Mouse (Mus musculus): Measurements from ENCODE around the gene Mrps26. TPM values are rescaled to one million over a fixed set of nuclear protein-coding genes. Genes with fewer than 3 reads are reported as not detected.

Mrps26 gene
- polyA plus RNA-seq, 1 experiment from 2014 or later = 68.0 TPM

- Histone ChIP-seq H3K27me3 (replicated peaks; ENCODE audit: control insufficient read depth, insufficient read depth, low read length) (no peaks in the 10 kb centered on the region), H3K27ac (ENCODE audit: low read depth, low read length) (no peak overlapping the region), H3K9ac (ENCODE audit: low read depth, low read length) (no peak overlapping the region), H3K4me1 (replicated peaks; ENCODE audit: control insufficient read depth, insufficient read depth, low read length) (no peaks in the 10 kb centered on the region), H3K4me2 (replicated peaks; ENCODE audit: low read depth) (no peak overlapping the region), H3K36me3 (ENCODE audit: control insufficient read depth, insufficient read depth) (peaks cover 43% of the 10 kb centered on the region; the same call in 1 of the 2 replicates), H3K4me3 (ENCODE audit: low read depth, low read length) (no peak overlapping the region), H3K9me3 (ENCODE audit: control insufficient read depth) (no peaks in the 10 kb centered on the region)
- ATAC-seq = no peak
- TF ChIP-seq CTCF (IDR thresholded peaks at IDR 0.05; ENCODE audit: low read depth) = peak; percentile 76
- 5% methylated on average over 1 of the region's 1 CpGs for WGBS
These were observed 34.1 kb downstream of the Mrps26 start for GRCm38 (mm10) chr2:130597601-130598010.

DNA sequence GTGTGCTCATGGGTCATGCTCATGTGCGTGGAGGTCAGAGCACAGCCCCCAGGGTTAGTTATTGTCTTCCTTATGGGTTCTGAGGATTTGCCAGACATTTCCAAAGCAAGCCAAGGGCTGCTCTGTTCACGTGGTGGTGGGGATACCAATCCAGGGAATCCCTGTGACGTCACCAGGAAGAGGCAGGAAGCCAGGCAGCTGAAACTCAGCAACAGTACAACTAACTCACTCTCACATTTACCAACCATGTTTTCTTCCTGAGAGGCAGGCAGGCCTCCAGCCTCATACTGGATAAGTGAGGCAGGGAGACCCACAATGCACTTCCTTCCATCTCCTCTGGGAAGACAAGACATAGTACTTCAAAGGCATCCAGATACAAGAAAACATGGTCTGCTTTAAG lies 34.9 kb downstream of the Mrps26 start:
- H3K9ac ChIP-seq (ENCODE audit: low read depth, low read length) = no peak overlapping the region
- no peak overlapping the region for H3K4me3 ChIP-seq (ENCODE audit: low read depth, low read length)
- H3K9me3 ChIP-seq (ENCODE audit: control insufficient read depth) = no peaks in the 10 kb centered on the region
- WGBS = 71% methylated on average over 3 of the region's 3 CpGs
- no peak overlapping the region for H3K27ac ChIP-seq (ENCODE audit: low read depth, low read length)
- ATAC-seq = no peak
- peaks cover 49% of the 10 kb centered on the region; the same call in 1 of the 2 replicates for H3K36me3 ChIP-seq (ENCODE audit: control insufficient read depth, insufficient read depth)
- no peak overlapping the region for H3K4me2 ChIP-seq (replicated peaks; ENCODE audit: low read depth)
- H3K4me1 ChIP-seq (replicated peaks; ENCODE audit: control insufficient read depth, insufficient read depth, low read length) = no peaks in the 10 kb centered on the region
- TF ChIP-seq CTCF (IDR thresholded peaks at IDR 0.05; ENCODE audit: low read depth) = no peak
- H3K27me3 ChIP-seq (replicated peaks; ENCODE audit: control insufficient read depth, insufficient read depth, low read length) = no peaks in the 10 kb centered on the region

DNA sequence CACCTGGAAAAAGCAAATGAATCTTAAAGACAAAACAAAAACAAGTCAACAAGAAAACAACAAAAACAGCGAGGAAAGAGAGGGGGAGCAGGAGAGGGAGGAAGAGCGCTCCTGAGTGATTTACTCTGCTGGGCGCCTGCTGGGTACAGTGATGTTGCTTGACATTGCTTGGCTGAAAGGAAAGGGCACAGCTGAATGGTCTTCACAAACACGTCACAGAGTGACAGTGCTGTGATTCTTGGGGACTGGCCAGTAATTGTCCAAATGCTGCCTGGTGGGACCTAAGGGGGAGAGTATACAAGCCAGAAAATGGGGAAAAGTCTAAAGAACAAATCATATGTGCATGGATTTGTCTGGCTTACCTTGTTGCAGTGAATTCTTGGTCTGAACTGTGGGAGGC lies 38.7 kb downstream of the Mrps26 start:
- H3K4me1 ChIP-seq (replicated peaks; ENCODE audit: control insufficient read depth, insufficient read depth, low read length) = no peaks in the 10 kb centered on the region
- H3K9me3 ChIP-seq (ENCODE audit: control insufficient read depth) = no peaks in the 10 kb centered on the region
- H3K4me2 ChIP-seq (replicated peaks; ENCODE audit: low read depth) = no peak overlapping the region
- no peaks in the 10 kb centered on the region for H3K27me3 ChIP-seq (replicated peaks; ENCODE audit: control insufficient read depth, insufficient read depth, low read length)
- peaks cover 50% of the 10 kb centered on the region for H3K36me3 ChIP-seq (ENCODE audit: control insufficient read depth, insufficient read depth)
- H3K27ac ChIP-seq (ENCODE audit: low read depth, low read length) = no peak overlapping the region
- ATAC-seq = no peak
- WGBS = 89% methylated on average over 4 of the region's 4 CpGs
- no peak overlapping the region for H3K9ac ChIP-seq (ENCODE audit: low read depth, low read length)
- no peak for TF ChIP-seq CTCF (IDR thresholded peaks at IDR 0.05; ENCODE audit: low read depth)
- no peak overlapping the region for H3K4me3 ChIP-seq (ENCODE audit: low read depth, low read length)

DNA sequence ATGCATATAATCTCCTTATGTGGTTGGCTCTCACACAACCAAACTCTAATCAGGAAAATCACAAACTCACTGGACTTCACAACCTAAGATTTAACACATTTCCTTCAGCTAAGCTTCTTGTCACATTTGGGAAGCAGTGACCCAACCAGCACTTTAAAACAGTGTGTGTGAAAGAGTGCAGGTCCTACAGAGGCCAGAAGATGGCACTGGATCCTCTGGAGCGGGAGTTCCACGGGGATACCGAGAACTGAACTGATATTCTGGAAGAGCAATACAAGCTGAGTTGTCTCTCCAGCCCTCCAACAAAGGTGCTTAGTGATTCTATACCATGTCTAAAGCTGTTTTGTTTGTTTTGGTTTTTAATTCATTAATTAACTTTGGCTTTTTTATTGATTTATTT lies 49.5 kb downstream of the Mrps26 start:
- Histone ChIP-seq H3K9me3 (ENCODE audit: control insufficient read depth) (no peaks in the 10 kb centered on the region), H3K9ac (ENCODE audit: low read depth, low read length) (no peak overlapping the region), H3K4me3 (ENCODE audit: low read depth, low read length) (no peak overlapping the region), H3K36me3 (ENCODE audit: control insufficient read depth, insufficient read depth) (peaks cover 8% of the 10 kb centered on the region; the same call in 1 of the 2 replicates), H3K4me2 (replicated peaks; ENCODE audit: low read depth) (no peak overlapping the region), H3K4me1 (replicated peaks; ENCODE audit: control insufficient read depth, insufficient read depth, low read length) (no peaks in the 10 kb centered on the region), H3K27me3 (replicated peaks; ENCODE audit: control insufficient read depth, insufficient read depth, low read length) (no peaks in the 10 kb centered on the region), H3K27ac (ENCODE audit: low read depth, low read length) (no peak overlapping the region)
- ATAC-seq = no peak
- WGBS = 68% methylated on average over 3 of the region's 3 CpGs
- peak; percentile 74 for TF ChIP-seq CTCF (IDR thresholded peaks at IDR 0.05; ENCODE audit: low read depth)

Small RNAs within 50 kb of the gene (microRNA-seq; reads per million reads assigned to microRNA genes)
- gene Gm23876 = not detected

Other genes starting within 250 kb of the Mrps26 start
- 5.2 and 7.8 TPM in 2 replicates for gene Cpxm1, start 166.2 kb upstream of the Mrps26 start, polyA plus RNA-seq (2015; fragmentation: Nextera tagmentation; extraction: Ambion mirVana)
- gene Gm28372, start 158.5 kb upstream of the Mrps26 start, polyA plus RNA-seq (2015; fragmentation: Nextera tagmentation; extraction: Ambion mirVana) = not detected in 2 replicates
- gene 1700020A23Rik, start 158.5 kb upstream of the Mrps26 start, polyA plus RNA-seq (2015; fragmentation: Nextera tagmentation; extraction: Ambion mirVana) = not detected in 2 replicates
- not detected in 2 replicates for gene Tmem239, start 157.3 kb upstream of the Mrps26 start, polyA plus RNA-seq (2015; fragmentation: Nextera tagmentation; extraction: Ambion mirVana)
- gene Vps16, start 139.4 kb upstream of the Mrps26 start, polyA plus RNA-seq (2015; fragmentation: Nextera tagmentation; extraction: Ambion mirVana) = 35.2 and 39.6 TPM in 2 replicates
- 5.3 and 6.1 TPM in 2 replicates for gene Pced1a, start 139.0 kb upstream of the Mrps26 start, polyA plus RNA-seq (2015; fragmentation: Nextera tagmentation; extraction: Ambion mirVana)
- gene Ptpra, start 113.5 kb upstream of the Mrps26 start, polyA plus RNA-seq (2015; fragmentation: Nextera tagmentation; extraction: Ambion mirVana) = 27.4 and 28.2 TPM in 2 replicates
- gene Oxt, start 12.4 kb downstream of the Mrps26 start, polyA plus RNA-seq (2015; fragmentation: Nextera tagmentation; extraction: Ambion mirVana) = not detected in 2 replicates
- not detected in 2 replicates for gene Avp, start 18.8 kb downstream of the Mrps26 start, polyA plus RNA-seq (2015; fragmentation: Nextera tagmentation; extraction: Ambion mirVana)
- 6.4 and 6.8 TPM in 2 replicates for gene Fastkd5, start 66.3 kb downstream of the Mrps26 start, polyA plus RNA-seq (2015; fragmentation: Nextera tagmentation; extraction: Ambion mirVana)
- 4.2 and 4.5 TPM in 2 replicates for gene Ubox5, start 66.3 kb downstream of the Mrps26 start, polyA plus RNA-seq (2015; fragmentation: Nextera tagmentation; extraction: Ambion mirVana)
- gene Lzts3, start 79.1 kb downstream of the Mrps26 start, polyA plus RNA-seq (2015; fragmentation: Nextera tagmentation; extraction: Ambion mirVana) = 9.7 and 11.4 TPM in 2 replicates
- 118 and 120 TPM in 2 replicates for gene Ddrgk1, start 100.9 kb downstream of the Mrps26 start, polyA plus RNA-seq (2015; fragmentation: Nextera tagmentation; extraction: Ambion mirVana)
- gene Itpa, start 103.9 kb downstream of the Mrps26 start, polyA plus RNA-seq (2015; fragmentation: Nextera tagmentation; extraction: Ambion mirVana) = 59.1 and 60.8 TPM in 2 replicates
- 0.14 TPM in 1 of 2 replicates, not detected in the other for gene Slc4a11, start 133.8 kb downstream of the Mrps26 start, polyA plus RNA-seq (2015; fragmentation: Nextera tagmentation; extraction: Ambion mirVana)